Mouse (Mus musculus): Measurements from ENCODE around the gene Lsm14a.

The Lsm14a gene

DNA sequence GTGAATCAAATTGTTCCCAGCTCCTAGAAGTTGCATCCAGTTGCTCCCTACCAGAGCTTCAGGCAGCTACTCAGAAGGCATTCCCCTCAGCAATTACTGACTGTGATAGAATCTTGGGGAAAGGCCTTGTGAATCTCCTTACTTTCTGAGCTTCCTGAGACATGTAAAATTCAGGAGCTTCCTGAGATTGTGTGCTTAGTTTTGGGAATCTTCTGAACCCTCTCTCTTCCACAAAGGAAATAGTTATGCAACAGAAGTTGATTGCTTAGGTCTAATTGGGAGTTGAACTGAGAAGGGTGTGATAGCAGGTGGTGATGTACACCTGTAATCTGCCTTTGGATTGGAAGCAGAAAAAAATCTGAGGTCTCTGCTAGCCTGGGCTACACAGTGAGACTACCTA, at the start of gene Lsm14a:
Lsm14a (minus strand) TSS at position 101 of the 400 bp plus-strand sequence.
- DNase-seq (ENCODE audit: low spot score in 2 of 2): no peak

DNA sequence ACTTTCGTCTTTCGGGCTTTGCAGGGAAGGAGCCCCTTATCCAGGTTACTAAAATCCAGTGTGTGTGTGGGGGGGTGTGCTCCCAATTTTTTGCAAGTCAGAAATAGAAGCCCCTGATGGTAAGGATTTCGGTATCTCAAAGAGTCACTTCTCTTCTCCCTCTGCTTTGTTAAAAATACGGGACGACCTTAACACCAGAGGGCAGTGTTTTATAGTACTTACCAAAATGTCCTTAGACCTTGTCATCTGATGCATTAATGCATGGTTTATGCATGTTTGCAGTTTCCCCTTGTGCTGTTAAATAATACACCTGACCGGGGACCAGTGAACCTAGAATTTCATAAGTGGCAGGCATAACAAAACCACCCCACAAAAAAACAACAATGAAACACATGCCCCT, 45.8 kb upstream of the Lsm14a start:
- no peak for DNase-seq (ENCODE audit: low spot score in 2 of 2)

DNA sequence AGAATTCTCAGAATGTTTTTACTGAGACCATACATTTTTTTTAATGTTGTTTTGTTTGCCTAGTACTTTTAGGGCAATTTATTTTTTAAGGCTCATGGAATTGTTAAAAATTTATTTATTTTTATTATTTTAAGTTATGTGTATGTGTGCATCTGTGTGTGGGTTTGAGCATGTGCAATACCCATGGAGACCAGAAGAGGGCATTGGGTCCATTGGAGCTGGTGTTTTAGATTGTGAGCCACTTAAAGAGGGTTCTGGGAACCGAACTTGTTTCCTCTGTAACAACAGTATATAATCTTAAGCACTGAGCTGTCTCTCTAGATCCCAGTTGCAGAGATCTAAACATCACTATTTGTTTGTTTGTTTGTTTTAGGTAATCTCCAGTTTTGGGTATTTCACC, 40.5 kb upstream of the Lsm14a start:
- no peak for DNase-seq (ENCODE audit: low spot score in 2 of 2)

- DNase-seq (ENCODE audit: low spot score in 2 of 2): no peak
Observed at GRCm38 (mm10) chr7:34421201-34421600, 28.1 kb upstream of the Lsm14a start.

- DNase-seq (ENCODE audit: low spot score in 2 of 2): peak in 1 of 2 experiments; percentile 57
Observed at GRCm38 (mm10) chr7:34407492-34407891, 14.4 kb upstream of the Lsm14a start.

GRCm38 (mm10) chr7:34403876-34404275, 10.8 kb upstream of the Lsm14a start:
- no peak for DNase-seq (ENCODE audit: low spot score in 2 of 2)

- peak in 1 of 2 experiments; percentile 12 for DNase-seq (ENCODE audit: low spot score in 2 of 2)
Observed at GRCm38 (mm10) chr7:34400070-34400469, 7.0 kb upstream of the Lsm14a start.

DNA sequence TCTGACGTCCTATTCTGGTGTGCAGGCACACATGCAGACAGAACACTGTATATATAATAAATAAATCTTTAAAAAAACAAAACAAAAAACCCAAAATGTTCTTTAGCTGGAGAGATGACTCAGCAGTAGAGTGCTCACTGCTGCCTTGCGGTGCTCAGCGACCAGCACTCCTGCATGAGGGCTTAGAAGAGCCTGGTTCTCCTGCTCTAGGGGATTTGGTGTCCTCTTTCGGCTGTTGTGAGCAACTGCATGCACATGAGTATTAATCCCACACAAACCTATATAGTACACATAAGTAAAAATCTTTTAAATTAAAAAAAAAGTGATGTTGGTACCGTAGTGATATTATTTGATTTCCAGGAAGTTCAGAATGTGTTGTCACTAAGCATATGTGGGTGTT, 5.7 kb upstream of the Lsm14a start:
- no peak for DNase-seq (ENCODE audit: low spot score in 2 of 2)

GRCm38 (mm10) chr7:34396791-34397190, 3.7 kb upstream of the Lsm14a start:
- DNase-seq (ENCODE audit: low spot score in 2 of 2): no peak

- DNase-seq (ENCODE audit: low spot score in 2 of 2): no peak
Observed at GRCm38 (mm10) chr7:34395761-34396160, 2.6 kb upstream of the Lsm14a start.

GRCm38 (mm10) chr7:34394636-34395035, 1.5 kb upstream of the Lsm14a start:
- no peak for DNase-seq (ENCODE audit: low spot score in 2 of 2)

DNA sequence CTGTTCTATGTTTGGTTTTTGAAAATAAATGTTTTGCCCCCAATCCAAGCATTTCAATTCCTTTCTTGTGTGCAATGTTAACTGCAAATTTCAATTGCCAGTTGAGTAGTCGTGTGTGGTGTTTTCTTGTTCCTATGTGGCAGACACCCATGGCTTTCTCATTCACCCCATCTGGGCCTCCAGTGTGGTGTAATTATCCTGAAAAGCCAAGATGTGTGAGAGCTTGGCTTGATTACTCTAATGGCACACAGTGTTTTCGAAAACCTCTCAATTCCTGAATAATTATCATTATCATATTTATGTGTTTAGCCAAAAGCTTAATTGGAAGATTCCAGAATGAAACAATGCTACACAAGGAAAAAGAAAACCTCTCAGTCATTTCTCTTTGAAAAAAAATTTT, 976 bp upstream of the Lsm14a start:
- no peak for DNase-seq (ENCODE audit: low spot score in 2 of 2)

- DNase-seq (ENCODE audit: low spot score in 2 of 2): no peak
Observed at GRCm38 (mm10) chr7:34392335-34392734, 780 bp downstream of the Lsm14a start.

DNA sequence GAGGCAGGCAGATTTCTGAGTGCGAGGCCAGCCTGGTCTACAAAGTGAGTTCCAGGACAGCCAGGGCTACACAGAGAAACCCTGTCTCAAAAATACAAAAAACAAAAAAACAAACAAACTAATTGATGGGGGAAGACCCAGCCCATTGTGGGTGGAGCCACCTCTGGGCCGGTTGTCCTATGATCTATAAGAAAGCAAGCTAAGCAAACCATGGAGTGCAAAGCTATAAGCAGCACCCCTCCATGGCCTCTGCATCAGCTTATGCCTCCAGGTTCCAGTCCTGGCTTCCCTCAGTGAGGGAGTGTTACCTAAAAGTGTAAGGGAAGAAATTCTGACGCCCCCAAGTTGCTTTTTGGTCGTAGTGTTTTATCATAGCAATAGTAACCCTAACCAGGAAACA, 1.4 kb downstream of the Lsm14a start:
- no peak for DNase-seq (ENCODE audit: low spot score in 2 of 2)

DNA sequence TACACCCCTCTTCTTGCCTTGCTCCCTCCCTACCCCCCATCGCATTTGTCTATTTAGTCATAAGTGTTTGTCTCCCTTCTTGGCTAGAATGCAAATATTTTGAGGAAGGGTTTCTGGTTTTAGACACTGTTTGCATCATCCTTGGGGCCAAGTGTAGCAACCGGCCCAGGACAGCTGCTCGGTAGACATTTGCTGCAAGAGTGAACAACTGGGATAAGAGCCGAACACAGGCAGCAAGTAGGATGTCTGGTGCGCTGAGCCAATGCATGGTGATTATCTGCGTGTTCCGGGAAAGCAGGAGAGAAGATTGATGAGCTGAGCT, 2.3 kb downstream of the Lsm14a start:
- DNase-seq (ENCODE audit: low spot score in 2 of 2): no peak

DNA sequence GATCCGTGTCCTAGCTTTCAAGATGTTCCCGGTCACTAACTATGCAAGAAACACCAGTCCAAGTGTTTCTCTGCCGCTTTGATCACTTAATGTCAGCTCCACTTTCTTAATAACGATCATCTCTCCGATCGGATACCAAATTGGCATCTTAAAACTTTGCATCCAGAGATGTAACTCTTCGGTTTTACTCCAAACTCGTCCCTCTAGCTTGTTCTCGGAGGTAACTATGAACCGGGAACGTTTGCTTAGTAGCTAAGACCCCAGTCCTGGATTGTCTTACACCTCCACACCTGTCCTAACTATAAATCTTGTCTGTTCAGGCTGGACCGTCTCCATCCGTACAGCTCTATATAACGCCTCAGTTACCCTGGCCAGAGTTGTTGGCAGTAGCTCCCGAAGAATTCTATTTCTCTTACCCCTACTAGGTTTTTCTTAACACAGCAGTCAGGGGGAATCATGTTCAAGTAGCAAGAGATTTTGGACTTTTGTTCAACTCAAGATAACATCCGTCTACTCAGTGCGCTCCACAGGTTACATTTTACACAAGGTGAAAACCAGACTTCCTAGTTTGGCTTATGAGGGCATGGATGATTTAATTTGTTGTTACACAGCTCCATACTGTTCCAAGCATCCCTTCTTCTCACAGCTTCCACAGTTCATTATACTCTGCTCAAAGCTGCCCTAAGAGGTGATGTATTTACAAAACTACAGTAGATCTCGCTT, 2.8 kb downstream of the Lsm14a start:
- peak in 1 of 2 experiments; percentile 9 for DNase-seq (ENCODE audit: low spot score in 2 of 2)

- peak; percentile 87 to 92 for DNase-seq (ENCODE audit: low spot score in 2 of 2)
Observed at GRCm38 (mm10) chr7:34389277-34390085, 3.6 kb downstream of the Lsm14a start.

DNA sequence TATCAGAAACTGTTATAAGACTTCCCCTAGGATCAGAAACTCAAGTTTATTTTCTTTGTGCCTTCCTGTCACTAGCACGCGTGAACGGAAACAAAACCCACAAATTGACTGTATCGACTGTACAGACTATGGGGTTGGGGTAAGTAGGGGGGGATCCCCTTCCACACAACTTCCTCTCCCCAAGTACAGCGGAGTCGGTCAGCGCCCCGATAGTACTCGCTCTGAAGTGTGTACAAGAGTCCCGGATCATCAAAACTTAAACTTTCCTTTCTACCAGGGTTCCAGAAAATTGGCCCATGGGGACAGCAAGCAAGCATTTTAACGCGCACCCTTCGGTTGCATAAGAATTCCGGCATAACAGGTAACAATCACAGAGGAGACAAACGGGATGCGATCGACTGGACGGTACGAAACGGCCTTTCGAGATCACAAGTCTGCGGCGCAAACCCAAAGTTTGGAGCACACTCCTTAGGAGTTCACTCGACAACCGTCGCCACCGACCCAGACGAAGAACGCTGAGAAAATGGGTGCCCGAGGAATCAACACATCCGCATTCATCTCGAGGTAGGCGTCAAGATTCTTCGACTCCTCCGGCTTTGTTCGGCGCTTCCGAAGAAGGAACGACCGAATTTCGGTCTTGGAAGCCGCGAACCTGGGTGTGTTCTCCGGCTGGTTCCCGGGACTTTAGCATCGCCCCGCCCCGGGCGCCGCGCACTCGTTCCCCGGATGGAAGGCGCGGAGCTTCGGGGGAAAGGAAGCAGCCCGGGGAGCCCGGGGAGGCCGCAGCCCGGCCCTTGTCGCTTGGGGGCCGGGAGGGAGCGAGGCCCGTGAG, 4.5 kb downstream of the Lsm14a start:
- DNase-seq (ENCODE audit: low spot score in 2 of 2): peak; percentile 62 to 63

DNA sequence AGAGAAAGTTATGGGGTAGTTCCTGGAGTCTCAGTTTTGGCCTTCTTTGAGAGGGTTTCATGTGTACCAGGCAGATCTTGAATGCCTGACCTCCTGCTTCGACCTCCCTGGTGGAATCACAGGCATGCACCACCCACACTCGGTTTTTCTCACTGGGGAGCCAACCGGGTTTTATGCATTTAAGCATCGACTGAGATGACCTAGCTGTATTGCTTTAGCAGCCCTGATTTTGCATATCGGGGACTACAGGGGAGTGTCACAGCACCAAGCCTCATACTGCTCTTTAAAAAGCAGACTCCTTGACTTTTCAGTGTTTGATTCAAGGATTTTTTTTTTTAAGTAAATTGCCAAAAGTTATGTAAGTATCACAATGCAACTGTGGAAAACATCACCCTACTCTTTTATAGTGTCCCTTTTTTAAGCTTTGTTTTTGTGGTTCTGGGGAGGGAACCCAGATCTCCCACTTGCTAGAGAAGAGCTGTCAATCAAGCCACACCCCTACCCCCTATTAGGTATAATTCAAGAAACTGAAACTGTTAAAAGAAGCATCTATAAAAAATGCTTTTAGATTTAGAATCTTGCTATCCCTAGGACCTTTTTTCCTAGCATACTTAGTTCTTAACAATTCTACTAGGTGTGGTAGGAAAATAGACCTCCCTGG, 5.2 kb downstream of the Lsm14a start:
- DNase-seq (ENCODE audit: low spot score in 2 of 2): no peak

- no peak for DNase-seq (ENCODE audit: low spot score in 2 of 2)
Observed at GRCm38 (mm10) chr7:34382803-34383202, 10.3 kb downstream of the Lsm14a start.

DNA sequence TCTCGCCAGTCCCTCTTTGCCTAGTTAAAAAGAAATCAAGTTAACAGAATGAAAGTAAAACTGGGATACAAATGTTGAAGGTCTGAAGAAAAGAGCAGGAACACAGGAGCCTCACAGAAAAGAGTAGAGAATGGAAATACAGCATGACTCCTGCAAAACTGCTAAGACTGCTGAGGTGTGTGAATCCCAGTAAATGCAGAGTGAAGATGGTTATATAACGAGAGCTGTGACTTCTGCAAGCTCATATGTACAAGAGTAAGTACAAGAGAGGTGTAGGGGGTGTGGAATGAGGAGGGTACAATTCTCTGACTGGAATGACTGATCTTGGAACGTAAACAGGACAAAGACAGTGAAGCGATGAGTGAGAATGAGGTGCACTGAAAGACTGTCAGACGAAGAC, 11.4 kb downstream of the Lsm14a start:
- DNase-seq (ENCODE audit: low spot score in 2 of 2): no peak

DNA sequence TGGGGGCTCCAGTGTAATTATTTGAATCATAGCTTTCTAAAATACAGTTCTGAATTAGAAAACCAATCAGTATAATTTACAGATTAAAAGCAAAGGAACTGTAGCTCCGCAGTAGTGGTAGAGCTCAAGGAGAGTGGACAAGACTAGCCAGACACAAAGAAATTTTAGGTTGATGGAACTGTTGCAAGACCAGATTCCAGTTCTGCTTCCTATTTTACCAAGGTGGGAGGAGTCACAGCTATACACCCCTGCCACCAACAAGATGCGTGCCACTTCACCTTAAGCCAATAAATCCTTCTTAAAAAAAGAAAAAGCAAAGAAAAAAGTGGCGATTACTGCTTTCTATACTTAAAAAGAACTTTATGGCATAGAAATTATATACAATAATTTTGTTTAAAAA, 12.8 kb downstream of the Lsm14a start:
- no peak for DNase-seq (ENCODE audit: low spot score in 2 of 2)

All from thymus, postnatal 10 days (tissue).